Mouse (Mus musculus) hindlimb bud, embryonic 11.5 days (tissue): ENCODE results near the gene Son.

Experiments
- DNase-seq: peaks from one replicate; pipeline ENCODE4 v3.0.0-alpha.2; 2012; ENCODE audit warnings: low read depth, low spot score; ENCODE audit errors: extremely low spot score

Gene Son

GRCm38 (mm10) chr16:91685526-91685925 is 38.2 kb downstream of the Son start:
- DNase-seq, result no peak

- no peak for DNase-seq
These were observed 39.1 kb downstream of the Son start for GRCm38 (mm10) chr16:91686369-91686768.

GRCm38 (mm10) chr16:91688023-91688618 is 40.8 kb downstream of the Son start:
- no peak for DNase-seq

- no peak for DNase-seq
These were observed 41.5 kb downstream of the Son start, which contains the start of gene Donson for GRCm38 (mm10) chr16:91688619-91689334. Donson (minus strand) TSS chr16:91688770.

- no peak for DNase-seq
These were observed 42.5 kb downstream of the Son start for GRCm38 (mm10) chr16:91689791-91690190.

GRCm38 (mm10) chr16:91694455-91695084 is 47.3 kb downstream of the Son start:
- peak; percentile 39 for DNase-seq

- DNase-seq, result no peak
These were observed 47.9 kb downstream of the Son start for GRCm38 (mm10) chr16:91695108-91695755.

- no peak for DNase-seq
These were observed 51.7 kb downstream of the Son start for GRCm38 (mm10) chr16:91698995-91699394.

GRCm38 (mm10) chr16:91701908-91702307 is 54.6 kb downstream of the Son start:
- DNase-seq, result no peak

GRCm38 (mm10) chr16:91702771-91703188 is 55.5 kb downstream of the Son start:
- no peak for DNase-seq

- DNase-seq, result no peak
These were observed 57.5 kb downstream of the Son start for GRCm38 (mm10) chr16:91704603-91705340.

GRCm38 (mm10) chr16:91710241-91710640 is 62.9 kb downstream of the Son start:
- DNase-seq, result no peak

GRCm38 (mm10) chr16:91716927-91717349 is 69.6 kb downstream of the Son start:
- DNase-seq, result no peak

- no peak for DNase-seq
These were observed 70.1 kb downstream of the Son start for GRCm38 (mm10) chr16:91717399-91717798.

GRCm38 (mm10) chr16:91724247-91724646 is 76.9 kb downstream of the Son start:
- no peak for DNase-seq

- no peak for DNase-seq
These were observed 80.1 kb downstream of the Son start for GRCm38 (mm10) chr16:91727433-91727832.

GRCm38 (mm10) chr16:91728123-91729065 is 81.1 kb downstream of the Son start, which contains the start of gene Cryzl1:
Cryzl1 (minus strand) TSS chr16:91728975.
- peak; percentile 98 for DNase-seq
